Mouse (Mus musculus) lung, embryonic 14.5 days (tissue): ENCODE data around the gene Wipf1. TPM values are rescaled to one million over a fixed set of nuclear protein-coding genes. Genes with fewer than 3 reads are reported as not detected.

Experiments
- ATAC-seq: fragments of 200-750 bp; cut with Nextera tagmentation; 2 replicates; pipeline ENCODE4 v1.8.0; 2017; ENCODE audit warnings: mild to moderate bottlenecking, moderate TSS enrichment, moderate library complexity; ENCODE audit not compliant: insufficient read depth
- DNase-seq: peaks from one replicate; pipeline ENCODE4 v3.0.0-alpha.2; 2015
- H3K27ac ChIP-seq: fragments of 300-500 bp; sonication (generic); 2 replicates; pipeline ENCODE4 v1.5.1; 2014; ENCODE audit warnings: low read depth, mild to moderate bottlenecking, moderate library complexity
- H3K27me3 ChIP-seq: fragments of 300-500 bp; sonication (generic); 2 replicates; pipeline ENCODE4 v1.6.1; 2014; ENCODE audit warnings: low read length, control low read depth; ENCODE audit not compliant: insufficient read depth
- H3K36me3 ChIP-seq: fragments of 300-500 bp; sonication (generic); 2 replicates; pipeline ENCODE4 v1.6.1; 2014; ENCODE audit warnings: control low read depth; ENCODE audit not compliant: insufficient read depth
- H3K4me1 ChIP-seq: fragments of 300-500 bp; sonication (generic); 2 replicates; pipeline ENCODE4 v1.6.1; 2014; ENCODE audit warnings: antibody characterized with exemption, control low read depth; ENCODE audit not compliant: insufficient read depth
- H3K4me2 ChIP-seq: fragments of 300-500 bp; sonication (generic); 2 replicates; pipeline ENCODE4 v1.6.1; 2014; ENCODE audit warnings: mild to moderate bottlenecking
- H3K4me3 ChIP-seq: fragments of 300-500 bp; sonication (generic); 2 replicates; pipeline ENCODE4 v1.5.1; 2014; ENCODE audit warnings: low read depth, low read length
- H3K9ac ChIP-seq: fragments of 300-500 bp; sonication (generic); 2 replicates; pipeline ENCODE4 v1.6.1; 2014
- H3K9me3 ChIP-seq: fragments of 300-500 bp; sonication (generic); 2 replicates; pipeline ENCODE4 v1.6.1; 2016; ENCODE audit warnings: low read depth, low read length, control low read depth
- CTCF ChIP-seq: IDR thresholded peaks from 2 replicates; pipeline ENCODE4 v1.5.1; 2016; ENCODE audit warnings: antibody characterized with exemption, low read depth
- WGBS: fragments of 180-500 bp; shearing (Covaris S2); extraction: QIAGEN DNeasy Blood & Tissue Kit; methylation state at CpG from one replicate; pipeline ENCODE4 v1.1.7; 2014; 5-methylcytosine and 5-hydroxymethylcytosine counted together
- polyA plus RNA-seq: library from polyadenylated mRNA; unstranded; fragments of >200 nt; fragmentation: Nextera tagmentation; extraction: Ambion mirVana; gene quantifications from 2 replicates; pipeline ENCODE4 v1.2.1, GENCODE M21; 2014

The Wipf1 gene
- 14.8 and 15.8 TPM in 2 replicates for polyA plus RNA-seq

DNA sequence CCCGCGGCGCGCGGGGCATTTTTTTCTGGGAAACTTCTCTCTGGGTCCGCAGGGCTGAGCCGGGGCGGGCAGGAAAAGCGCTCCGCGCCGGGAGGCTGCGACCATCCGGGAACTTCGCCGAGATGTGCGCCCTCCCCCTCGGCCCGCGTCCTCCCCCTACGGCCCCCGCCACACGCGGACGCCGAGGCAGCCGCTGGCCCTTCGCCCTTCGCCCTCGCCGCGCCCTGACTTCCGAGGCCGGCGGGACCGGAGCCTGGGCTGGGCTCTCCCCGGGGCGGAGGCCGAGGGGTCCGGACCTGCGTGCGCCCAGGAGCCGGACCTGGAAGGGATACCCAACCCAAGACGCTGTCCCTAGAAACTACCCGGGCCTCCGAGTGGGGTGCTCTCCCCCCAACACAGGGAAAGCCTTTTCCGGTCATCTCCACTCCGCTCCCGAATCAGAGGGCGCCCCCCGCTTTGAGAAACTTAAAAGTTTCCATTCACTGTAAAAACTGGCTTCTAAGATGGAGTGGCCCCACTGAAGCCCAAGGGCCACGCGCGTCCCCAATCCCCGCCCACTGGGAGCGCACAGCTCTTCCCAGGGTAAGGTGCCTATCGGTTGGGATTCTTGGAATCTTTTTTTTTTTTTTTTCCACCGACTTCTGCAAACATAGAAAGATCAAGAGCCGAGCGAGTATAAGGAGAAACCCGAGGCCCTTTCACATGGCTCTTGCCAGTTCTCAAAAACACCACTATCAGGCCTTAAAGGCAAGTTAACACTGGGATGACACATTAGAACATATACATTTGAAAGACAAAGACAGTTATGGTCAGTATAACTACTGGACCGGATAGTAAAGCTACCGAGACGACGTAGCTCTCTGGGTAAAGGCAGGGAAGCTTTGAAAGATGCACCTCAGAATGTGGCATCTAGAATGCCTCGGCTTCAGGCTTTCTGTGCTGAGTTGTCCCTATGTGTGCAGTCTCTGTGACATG, at the start of gene Wipf1:
Wipf1 (minus strand) TSS at position 379 of the 975 bp plus-strand sequence.
- no peaks in the 10 kb centered on the region for H3K27me3 ChIP-seq
- H3K4me3 ChIP-seq = peak within 1 kb of the TSS; percentile 82
- H3K27ac ChIP-seq = peak within 1 kb of the TSS; percentile 82
- TF ChIP-seq CTCF = no peak
- DNase-seq = peak; percentile 88
- H3K9ac ChIP-seq = peak within 1 kb of the TSS; percentile 94
- ATAC-seq = peak; percentile 92
- no peaks in the 10 kb centered on the region for H3K9me3 ChIP-seq
- peaks cover 2% of the 10 kb centered on the region; the same call in 1 of the 2 replicates for H3K36me3 ChIP-seq
- peaks cover 4% of the 10 kb centered on the region; the same call in 1 of the 2 replicates for H3K4me1 ChIP-seq
- peak within 1 kb of the TSS; percentile 83 for H3K4me2 ChIP-seq
- WGBS = 2% methylated on average over 65 of the region's 66 CpGs

DNA sequence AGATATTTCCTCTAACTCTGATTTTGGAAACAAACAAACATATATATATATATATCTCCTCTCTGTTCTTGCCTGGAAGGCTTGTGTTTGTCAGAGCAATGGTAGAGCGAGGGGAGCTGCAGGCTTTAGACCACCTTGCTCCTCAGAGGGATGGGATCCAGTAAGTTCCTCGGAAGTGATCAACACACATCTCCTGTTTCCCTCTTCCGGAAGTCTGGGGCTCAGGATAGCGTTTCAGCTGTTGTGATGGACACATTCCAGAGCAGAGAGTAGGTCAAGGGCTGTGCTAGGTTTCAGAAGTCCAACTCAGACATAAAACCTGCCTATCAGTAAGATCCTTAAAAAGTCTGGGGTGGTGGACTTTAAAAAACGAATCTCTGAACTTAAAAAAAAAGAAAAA, 49.6 kb upstream of the Wipf1 start:
- Histone ChIP-seq H3K4me2 (no peak overlapping the region), H3K9me3 (no peaks in the 10 kb centered on the region), H3K27ac (no peak overlapping the region), H3K4me3 (no peak overlapping the region), H3K27me3 (no peaks in the 10 kb centered on the region), H3K9ac (no peak overlapping the region), H3K4me1 (no peaks in the 10 kb centered on the region), H3K36me3 (no peaks in the 10 kb centered on the region)
- WGBS = 41% methylated on average over 5 of the region's 5 CpGs
- ATAC-seq = no peak
- DNase-seq = no peak
- TF ChIP-seq CTCF = no peak

DNA sequence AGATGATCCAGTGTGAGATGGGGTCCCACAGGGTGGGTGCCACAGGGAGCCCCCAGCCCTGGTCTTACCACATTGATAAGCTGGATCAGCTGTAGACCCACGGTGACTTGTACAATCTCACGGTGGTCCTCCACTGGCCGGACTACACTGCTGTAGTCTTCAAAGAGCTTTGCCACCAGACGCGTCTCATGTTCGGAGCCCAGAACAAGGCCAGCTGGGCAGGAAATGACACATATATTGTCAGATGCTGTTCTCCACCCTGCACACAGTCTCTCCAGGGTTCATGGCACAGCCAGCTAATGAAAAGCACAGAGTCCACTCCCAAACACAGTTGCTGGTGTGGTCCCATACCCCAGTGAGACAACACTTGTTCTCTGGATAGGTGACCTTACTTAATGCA, 44.9 kb upstream of the Wipf1 start:
- Histone ChIP-seq H3K9me3 (no peaks in the 10 kb centered on the region), H3K36me3 (no peaks in the 10 kb centered on the region), H3K27ac (no peak overlapping the region), H3K4me1 (no peaks in the 10 kb centered on the region), H3K9ac (no peak overlapping the region), H3K4me2 (no peak overlapping the region), H3K27me3 (no peaks in the 10 kb centered on the region), H3K4me3 (no peak overlapping the region)
- TF ChIP-seq CTCF = no peak
- no peak for ATAC-seq
- WGBS = 69% methylated on average over 6 of the region's 6 CpGs
- no peak for DNase-seq

DNA sequence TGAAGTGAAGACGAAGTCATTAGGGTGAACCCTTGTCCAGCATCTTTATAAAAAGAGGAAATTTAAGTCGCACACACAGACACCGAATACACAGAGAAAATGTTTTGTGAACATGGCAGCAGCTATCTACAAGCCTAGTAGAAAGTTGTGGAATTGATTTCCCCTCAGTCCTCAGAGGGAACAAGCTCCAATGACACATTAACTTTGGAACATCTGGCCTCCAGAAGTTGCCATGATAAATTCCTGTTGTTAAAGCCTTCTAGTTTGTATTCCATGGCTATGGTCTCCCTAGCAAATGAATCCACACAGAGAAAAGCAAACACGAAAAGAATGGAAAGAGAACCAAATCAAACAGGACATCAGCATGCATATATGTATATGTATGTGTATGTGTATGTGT, 44.0 kb upstream of the Wipf1 start:
- Histone ChIP-seq H3K9ac (no peak overlapping the region), H3K4me3 (no peak overlapping the region), H3K4me1 (no peaks in the 10 kb centered on the region), H3K9me3 (no peaks in the 10 kb centered on the region), H3K27ac (no peak overlapping the region), H3K4me2 (no peak overlapping the region), H3K27me3 (no peaks in the 10 kb centered on the region), H3K36me3 (no peaks in the 10 kb centered on the region)
- 87% methylated on average over 4 of the region's 4 CpGs for WGBS
- ATAC-seq (no peak), DNase-seq (no peak)
- TF ChIP-seq CTCF = no peak

DNA sequence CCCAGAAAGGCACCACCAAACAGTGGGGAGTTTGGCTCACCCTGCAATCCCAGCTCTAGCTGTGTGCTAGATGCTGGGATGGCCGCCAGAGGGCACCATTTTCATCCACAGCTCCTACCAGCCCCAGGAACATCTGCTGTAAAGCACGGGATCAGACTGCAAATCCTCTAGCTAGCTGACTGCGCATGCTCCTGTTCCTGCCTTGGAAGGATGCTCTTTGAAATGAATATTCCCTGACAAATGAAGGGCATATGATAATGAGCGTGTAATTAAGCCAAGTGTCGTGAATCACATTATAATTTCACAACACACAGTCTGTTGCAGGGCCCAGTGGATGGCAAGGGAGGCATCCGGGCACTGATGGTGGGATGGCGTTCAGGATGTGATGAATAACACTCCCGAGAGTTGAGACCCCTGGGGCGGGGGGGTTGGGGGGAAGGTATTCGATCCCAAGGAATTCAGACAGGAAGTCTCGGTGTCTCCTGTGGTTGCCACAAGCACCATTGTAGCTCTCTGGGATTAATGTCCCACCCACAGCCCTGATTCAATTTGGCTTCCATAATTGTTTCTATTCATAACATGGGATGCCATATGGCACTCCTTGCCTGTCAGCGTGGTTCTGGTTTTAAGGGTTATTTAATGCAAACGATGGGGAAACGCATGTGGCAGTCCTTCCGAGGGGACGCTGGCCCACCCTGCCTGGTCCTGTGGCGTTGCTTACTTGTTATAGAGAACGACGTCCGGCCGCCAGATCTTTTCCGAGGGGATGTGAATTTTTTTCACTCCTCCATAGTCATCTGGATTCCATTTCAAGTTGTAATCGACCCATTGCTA, 43.2 kb upstream of the Wipf1 start:
- no peak overlapping the region for H3K9ac ChIP-seq
- H3K9me3 ChIP-seq = no peaks in the 10 kb centered on the region
- 33% methylated on average over 23 of the region's 23 CpGs for WGBS
- ATAC-seq = peak; percentile 86
- peak; percentile 96 for TF ChIP-seq CTCF
- DNase-seq = peak; percentile 88
- no peaks in the 10 kb centered on the region for H3K36me3 ChIP-seq
- H3K27ac ChIP-seq = no peak overlapping the region
- peak overlapping the region; percentile 44 for H3K4me2 ChIP-seq
- no peaks in the 10 kb centered on the region for H3K4me1 ChIP-seq
- H3K4me3 ChIP-seq = no peak overlapping the region
- H3K27me3 ChIP-seq = no peaks in the 10 kb centered on the region

- Histone ChIP-seq H3K4me1 (no peaks in the 10 kb centered on the region), H3K27me3 (no peaks in the 10 kb centered on the region), H3K4me3 (no peak overlapping the region), H3K4me2 (no peak overlapping the region), H3K27ac (no peak overlapping the region), H3K9me3 (no peaks in the 10 kb centered on the region), H3K36me3 (no peaks in the 10 kb centered on the region), H3K9ac (no peak overlapping the region)
- WGBS = 70% methylated on average over 6 of the region's 6 CpGs
- DNase-seq (no peak), ATAC-seq (no peak)
- no peak for TF ChIP-seq CTCF
Measured at GRCm38 (mm10) chr2:73571901-73572300, 42.4 kb upstream of the Wipf1 start.

DNA sequence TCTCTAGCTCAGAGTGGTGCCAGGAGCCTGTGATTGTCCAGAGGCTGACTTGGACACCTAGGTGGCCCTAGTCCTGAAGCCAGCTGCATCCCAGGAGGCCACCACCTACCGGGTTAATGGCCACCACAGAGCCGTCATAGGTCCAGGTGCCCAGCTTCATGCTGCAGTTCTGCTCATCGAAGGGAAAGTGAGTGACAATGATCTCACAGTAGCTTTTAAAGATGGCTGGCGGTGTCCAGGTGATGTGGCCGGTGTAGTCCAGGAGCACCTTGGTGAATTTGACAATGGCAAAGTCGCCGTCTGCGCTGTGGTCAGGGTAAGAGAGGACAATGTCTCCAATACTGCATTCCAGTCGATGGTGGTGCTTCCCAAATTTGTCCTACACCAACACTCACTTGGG, 41.8 kb upstream of the Wipf1 start:
- H3K9me3 ChIP-seq = no peaks in the 10 kb centered on the region
- no peak overlapping the region for H3K9ac ChIP-seq
- DNase-seq (no peak), ATAC-seq (no peak)
- no peak overlapping the region for H3K4me2 ChIP-seq
- WGBS = 91% methylated on average over 9 of the region's 9 CpGs
- H3K4me1 ChIP-seq = no peaks in the 10 kb centered on the region
- H3K27me3 ChIP-seq = no peaks in the 10 kb centered on the region
- no peak overlapping the region for H3K4me3 ChIP-seq
- no peak overlapping the region for H3K27ac ChIP-seq
- H3K36me3 ChIP-seq = no peaks in the 10 kb centered on the region
- no peak for TF ChIP-seq CTCF
